Mouse (Mus musculus) CH12.LX (cell line): Measurements from ENCODE around the gene Fgfr2.

ENCODE experiments used
- E2F4 ChIP-seq: IDR thresholded peaks from 2 replicates; pipeline ENCODE4 v1.6.1; 2011; ENCODE audit warnings: low read depth, low read length, improper control_type of control experiment; ENCODE audit not compliant: insufficient replicate concordance
- POLR2AphosphoS2 ChIP-seq: IDR thresholded peaks from 2 replicates; pipeline ENCODE4 v1.6.1; 2011; ENCODE audit warnings: low read depth, low read length, improper control_type of control experiment

GRCm38 (mm10) chr7:130959868-130960267, 2163.3 kb downstream of the Fgfr2 start:
- no peak for TF ChIP-seq E2F4
- no peak for TF ChIP-seq POLR2AphosphoS2
